Mouse (Mus musculus): ENCODE data around the gene Mphosph8. TPM values are rescaled to one million over a fixed set of nuclear protein-coding genes. Genes with fewer than 3 reads are reported as not detected.

The Mphosph8 gene
- total and polyA plus RNA-seq, 3 experiments = 24.4 to 47.9 (median 26.0) TPM

DNA sequence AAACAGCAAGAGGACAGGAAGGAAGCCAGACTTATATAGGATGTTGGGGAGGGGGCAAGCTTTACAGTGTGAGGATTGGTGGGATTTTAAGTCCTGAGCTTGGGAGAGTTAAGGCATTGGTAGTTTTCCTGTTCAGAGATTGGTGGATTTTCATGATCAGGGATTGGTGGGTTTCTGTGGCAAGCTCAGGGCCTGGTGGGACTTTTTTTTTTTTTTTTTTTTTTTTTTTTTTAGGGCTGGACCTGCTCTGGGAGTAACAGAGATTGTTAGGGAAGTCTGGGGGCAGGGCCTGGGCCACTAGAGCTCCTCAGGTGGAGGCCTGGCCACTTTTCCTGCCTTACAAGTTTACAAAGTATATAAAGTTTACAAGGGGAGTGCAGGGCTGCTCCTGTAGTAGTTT, 18.6 kb upstream of the Mphosph8 start:
- no peak overlapping the region for H3K9ac ChIP-seq (ENCODE audit: insufficient read depth, low read depth)
- dilution Hi-C loops (cut with MboI; ENCODE audit: extremely low pct_ligation_motif_present, extremely low pct_unique_long_range_greater_than_20kb, low sequenced_read_pairs) = no loop called here
- no peaks in the 10 kb centered on the region for H3K4me1 ChIP-seq (ENCODE audit: control insufficient read depth in 1 of 2, insufficient read depth in 2 of 2)
- peaks cover 9% of the 10 kb centered on the region for H3K9me3 ChIP-seq (replicated peaks; ENCODE audit: low read length)
- H3K4me2 ChIP-seq (ENCODE audit: insufficient read depth, low read depth, poor library complexity, severe bottlenecking) = no peak overlapping the region
- in situ Hi-C loops (cut with MboI; ENCODE audit: low pct_ligation_motif_present, low pct_unique_long_range_greater_than_20kb, low sequenced_read_pairs) = no loop called here
- no peak overlapping the region for H3K27ac ChIP-seq (ENCODE audit: insufficient read depth, low read depth)
- no peaks in the 10 kb centered on the region for H3K27me3 ChIP-seq (replicated peaks)
- H3K36me3 ChIP-seq (replicated peaks in 1 of 2; ENCODE audit: control insufficient read depth in 1 of 2, insufficient read depth in 1 of 2, low read length in 1 of 2) = peaks cover 60 to 82% of the 10 kb centered on the region in 2 experiments
- H3K4me3 ChIP-seq (replicated peaks in 1 of 3; ENCODE audit: low read depth in 2 of 3, low read length in 2 of 3, poor library complexity in 1 of 3) = no peak overlapping the region
- DNase-seq (ENCODE audit: extremely low read depth) = no peak
- TF ChIP-seq ETS1 (conservative IDR thresholded peaks at IDR 0.05; ENCODE audit: low read depth, low read length) = no peak
- H3K79me2 ChIP-seq (replicated peaks; ENCODE audit: control insufficient read depth, extremely low read depth, insufficient read depth, poor library complexity, severe bottlenecking) = no peaks in the 10 kb centered on the region

GRCm38 (mm10) chr14:56665651-56666050, 2.4 kb upstream of the Mphosph8 start:
- Histone ChIP-seq H3K9ac (ENCODE audit: insufficient read depth, low read depth) (no peak overlapping the region), H3K27me3 (replicated peaks) (no peaks in the 10 kb centered on the region), H3K36me3 (replicated peaks in 1 of 2; ENCODE audit: control insufficient read depth in 1 of 2, insufficient read depth in 1 of 2, low read length in 1 of 2) (peaks cover 0 to 2% of the 10 kb centered on the region in 2 experiments), H3K9me3 (replicated peaks; ENCODE audit: low read length) (no peaks in the 10 kb centered on the region), H3K4me1 (ENCODE audit: control insufficient read depth in 1 of 2, insufficient read depth in 2 of 2) (peaks cover 0 to 13% of the 10 kb centered on the region in 2 experiments; a peak in 2 of 4 replicates), H3K27ac (ENCODE audit: insufficient read depth, low read depth) (no peak overlapping the region), H3K79me2 (replicated peaks; ENCODE audit: control insufficient read depth, extremely low read depth, insufficient read depth, poor library complexity, severe bottlenecking) (peaks cover 21% of the 10 kb centered on the region), H3K4me3 (replicated peaks in 1 of 3; ENCODE audit: low read depth in 2 of 3, low read length in 2 of 3, poor library complexity in 1 of 3) (no peak overlapping the region), H3K4me2 (ENCODE audit: insufficient read depth, low read depth, poor library complexity, severe bottlenecking) (no peak overlapping the region)
- TF ChIP-seq MAFK (IDR thresholded peaks at IDR 0.05; ENCODE audit: insufficient replicate concordance, low read length) (no peak), CHD1 (IDR thresholded peaks at IDR 0.05; ENCODE audit: low read depth, low read length) (no peak), TCF12 (IDR thresholded peaks at IDR 0.05; ENCODE audit: low read depth, low read length) (no peak), HCFC1 (IDR thresholded peaks at IDR 0.05; ENCODE audit: low read depth, low read length) (no peak), RCOR1 (conservative IDR thresholded peaks at IDR 0.05; ENCODE audit: low read depth, low read length) (no peak), MAX (IDR thresholded peaks at IDR 0.05; ENCODE audit: low read length) (no peak), ZMIZ1 (IDR thresholded peaks at IDR 0.05; ENCODE audit: low read depth, low read length) (no peak), NRF1 (IDR thresholded peaks at IDR 0.05; ENCODE audit: low read depth, low read length) (no peak)
- no peak for DNase-seq (ENCODE audit: extremely low read depth)
- dilution Hi-C loops (cut with MboI; ENCODE audit: extremely low pct_ligation_motif_present, extremely low pct_unique_long_range_greater_than_20kb, low sequenced_read_pairs) = no loop called here
- in situ Hi-C loops (cut with MboI; ENCODE audit: low pct_ligation_motif_present, low pct_unique_long_range_greater_than_20kb, low sequenced_read_pairs) = no loop called here

DNA sequence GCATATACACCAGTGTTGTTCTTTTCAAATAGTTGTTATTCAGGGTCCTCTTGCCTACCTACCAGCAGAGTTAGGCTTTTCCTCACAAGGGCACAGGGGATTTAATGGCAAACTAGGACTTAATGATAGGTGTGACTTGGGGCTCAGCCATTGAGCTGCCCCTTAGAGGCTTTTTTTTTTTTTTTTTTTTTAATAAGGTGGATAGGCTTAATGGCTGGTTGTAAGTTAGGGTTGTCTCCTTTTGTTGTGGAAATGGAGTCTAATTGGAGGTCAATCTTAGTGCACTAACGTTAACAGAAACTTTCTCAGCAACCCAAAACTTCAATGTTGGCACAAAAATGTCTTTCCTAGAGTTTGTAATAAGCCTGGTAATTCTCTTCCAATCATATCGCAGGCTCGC, 1.1 kb upstream of the Mphosph8 start:
- H3K4me3 ChIP-seq (replicated peaks in 1 of 3; ENCODE audit: low read depth in 2 of 3, low read length in 2 of 3, poor library complexity in 1 of 3) = no peak overlapping the region
- H3K4me1 ChIP-seq (ENCODE audit: control insufficient read depth in 1 of 2, insufficient read depth in 2 of 2) = peaks cover 0 to 20% of the 10 kb centered on the region in 2 experiments; a peak in 2 of 4 replicates
- H3K9me3 ChIP-seq (replicated peaks; ENCODE audit: low read length) = no peaks in the 10 kb centered on the region
- H3K79me2 ChIP-seq (replicated peaks; ENCODE audit: control insufficient read depth, extremely low read depth, insufficient read depth, poor library complexity, severe bottlenecking) = peaks cover 27% of the 10 kb centered on the region
- peak overlapping the region; percentile 92 for H3K4me2 ChIP-seq (ENCODE audit: insufficient read depth, low read depth, poor library complexity, severe bottlenecking)
- DNase-seq (ENCODE audit: extremely low read depth) = no peak
- no peak overlapping the region for H3K27ac ChIP-seq (ENCODE audit: insufficient read depth, low read depth)
- TF ChIP-seq ETS1 (conservative IDR thresholded peaks at IDR 0.05; ENCODE audit: low read depth, low read length) = no peak
- H3K27me3 ChIP-seq (replicated peaks) = no peaks in the 10 kb centered on the region
- dilution Hi-C loops (cut with MboI; ENCODE audit: extremely low pct_ligation_motif_present, extremely low pct_unique_long_range_greater_than_20kb, low sequenced_read_pairs) (no loop called here), in situ Hi-C loops (cut with MboI; ENCODE audit: low pct_ligation_motif_present, low pct_unique_long_range_greater_than_20kb, low sequenced_read_pairs) (no loop called here)
- H3K9ac ChIP-seq (ENCODE audit: insufficient read depth, low read depth) = peak overlapping the region; percentile 84; the same call in 1 of the 2 replicates
- H3K36me3 ChIP-seq (replicated peaks in 1 of 2; ENCODE audit: control insufficient read depth in 1 of 2, insufficient read depth in 1 of 2, low read length in 1 of 2) = peaks cover 0 to 6% of the 10 kb centered on the region in 2 experiments
